Mouse (Mus musculus) C2C12 (cell line): ENCODE data around the gene Reep6. TPM values are rescaled to one million over a fixed set of nuclear protein-coding genes. Genes with fewer than 3 reads are reported as not detected.

Experiments used
- H3K27me3 ChIP-seq: one replicate; pipeline ENCODE4 v1.6.1; 2011; ENCODE audit not compliant: control insufficient read depth, insufficient read depth, insufficient read length
- H3K36me3 ChIP-seq: one replicate; pipeline ENCODE4 v1.6.1; 2011; ENCODE audit not compliant: control insufficient read depth, insufficient read depth
- H3K4me3 ChIP-seq: one replicate; pipeline ENCODE4 v1.5.1; 2011; ENCODE audit warnings: mild to moderate bottlenecking, control low read depth; ENCODE audit not compliant: poor library complexity, insufficient read depth, severe bottlenecking
- H3K79me2 ChIP-seq: one replicate; pipeline ENCODE4 v1.6.1; 2011; ENCODE audit not compliant: control insufficient read depth, insufficient read depth
- H3K79me3 ChIP-seq: one replicate; pipeline ENCODE4 v1.6.1; 2011; ENCODE audit warnings: low read depth, control low read depth
- H3ac ChIP-seq: one replicate; pipeline ENCODE3; 2011; ENCODE audit warnings: low read depth; ENCODE audit not compliant: control insufficient read depth, insufficient read length
- CEBPB ChIP-seq: IDR thresholded peaks from one replicate; pipeline ENCODE4 v1.6.1; 2011; ENCODE audit warnings: low read depth, mild to moderate bottlenecking, control low read depth, moderate library complexity
- CTCF ChIP-seq: IDR thresholded peaks from one replicate; pipeline ENCODE4 v1.5.1; 2011; ENCODE audit not compliant: control insufficient read depth, insufficient read depth, insufficient read length
- FOSL1 ChIP-seq: IDR thresholded peaks from one replicate; pipeline ENCODE4 v1.8.0; 2011; ENCODE audit warnings: mild to moderate bottlenecking, low read length; ENCODE audit not compliant: poor library complexity, insufficient read depth, severe bottlenecking
- MAX ChIP-seq: IDR thresholded peaks from one replicate; pipeline ENCODE4 v1.6.1; 2011; ENCODE audit warnings: mild to moderate bottlenecking, control low read depth
- MYOD1 ChIP-seq: IDR thresholded peaks from one replicate; pipeline ENCODE4 v1.6.1; 2011; ENCODE audit warnings: low read depth; ENCODE audit not compliant: control insufficient read depth, insufficient read length
- MYOG ChIP-seq: IDR thresholded peaks from one replicate; pipeline ENCODE4 v1.6.1; 2011; ENCODE audit not compliant: control insufficient read depth, insufficient read length; ENCODE audit errors: extremely low read depth
- USF1 ChIP-seq: IDR thresholded peaks from one replicate; pipeline ENCODE4 v1.6.1; 2011; ENCODE audit warnings: low read depth, mild to moderate bottlenecking, control low read depth, moderate library complexity
- long read RNA-seq, 2 experiments: library from polyadenylated mRNA; unstranded; transcript quantifications; one replicate each; pipeline ENCODE4 v2.0.0; 2019 to 2020
- polyA plus RNA-seq: library from polyadenylated mRNA; unstranded; fragments of >200 nt; fragmentation: generic; extraction: Trizol; gene quantifications from one replicate; pipeline ENCODE4 v1.2.1, GENCODE M21; 2012; ENCODE audit warnings: missing spikeins

Reep6 gene
- 5.9 TPM for polyA plus RNA-seq
- long read RNA-seq, experiment 1, transcript Reep6-203 (5 exons, 2,127 nt), result major isoform, 7 of 7 reads
- long read RNA-seq, experiment 1, partial matches to known transcripts, result 0 of 7 reads
- long read RNA-seq, experiment 1, other reads (novel, unspliced or antisense), result 0 of 7 reads
- long read RNA-seq, experiment 2, transcript Reep6-203 (5 exons, 2,127 nt), result major isoform, 21 of 23 reads
- long read RNA-seq, experiment 2, partial matches to known transcripts, result 1 of 23 reads
- long read RNA-seq, experiment 2, other reads (novel, unspliced or antisense), result 0 of 23 reads

- Histone ChIP-seq H3K4me3 (peak within 1 kb of the TSS; percentile 7), H3K79me3 (no peaks in the 10 kb centered on the region), H3K79me2 (no peaks in the 10 kb centered on the region), H3ac (peak within 1 kb of the TSS; percentile 71), H3K36me3 (no peaks in the 10 kb centered on the region), H3K27me3 (no peaks in the 10 kb centered on the region)
- TF ChIP-seq MAX, result no peak
- TF ChIP-seq MYOG, result no peak
- no peak for TF ChIP-seq CEBPB
- TF ChIP-seq MYOD1, result no peak
- TF ChIP-seq CTCF, result no peak
- no peak for TF ChIP-seq USF1
- TF ChIP-seq FOSL1, result no peak
Observed at GRCm38 (mm10) chr10:80329273-80330081, at the start of gene Reep6, which contains the start of gene Pcsk4. Reep6 (plus strand) TSS chr10:80329953. Pcsk4 (minus strand) TSS chr10:80329498.

- Histone ChIP-seq H3K36me3 (peaks cover 84% of the 10 kb centered on the region), H3K79me3 (no peaks in the 10 kb centered on the region), H3ac (no peak overlapping the region), H3K79me2 (no peaks in the 10 kb centered on the region), H3K4me3 (no peak overlapping the region), H3K27me3 (no peaks in the 10 kb centered on the region)
- no peak for TF ChIP-seq MYOG
- TF ChIP-seq USF1, result no peak
- no peak for TF ChIP-seq CTCF
- TF ChIP-seq FOSL1, result no peak
- no peak for TF ChIP-seq MAX
- no peak for TF ChIP-seq MYOD1
- TF ChIP-seq CEBPB, result no peak
Observed at GRCm38 (mm10) chr10:80281304-80281703, 48.4 kb upstream of the Reep6 start.

- Histone ChIP-seq H3K4me3 (no peak overlapping the region), H3K79me3 (no peaks in the 10 kb centered on the region), H3ac (no peak overlapping the region), H3K36me3 (peaks cover 85% of the 10 kb centered on the region), H3K27me3 (no peaks in the 10 kb centered on the region), H3K79me2 (no peaks in the 10 kb centered on the region)
- TF ChIP-seq USF1 (no peak), CTCF (no peak), CEBPB (no peak), MAX (no peak), MYOG (no peak), FOSL1 (no peak), MYOD1 (no peak)
Observed at GRCm38 (mm10) chr10:80281921-80282371, 47.8 kb upstream of the Reep6 start.

GRCm38 (mm10) chr10:80282481-80283441 is 47.0 kb upstream of the Reep6 start:
- Histone ChIP-seq H3K27me3 (no peaks in the 10 kb centered on the region), H3K36me3 (peaks cover 85% of the 10 kb centered on the region), H3K4me3 (no peak overlapping the region), H3ac (no peak overlapping the region), H3K79me2 (no peaks in the 10 kb centered on the region), H3K79me3 (no peaks in the 10 kb centered on the region)
- TF ChIP-seq USF1 (no peak), CTCF (no peak), CEBPB (no peak), MYOD1 (no peak), MAX (no peak), MYOG (no peak), FOSL1 (no peak)
